Mouse (Mus musculus) ovary, adult 2 months (tissue): ENCODE data around the gene Ifna11. TPM values are rescaled to one million over a fixed set of nuclear protein-coding genes. Genes with fewer than 3 reads are reported as not detected.

Experiments
- polyA plus RNA-seq: library from polyadenylated mRNA; depleted of rRNA; stranded (reverse); fragments of >200 nt; gene quantifications from 2 replicates; pipeline ENCODE4 v1.2.3, GENCODE M21; 2012; rRNA removed

The Ifna11 gene
- polyA plus RNA-seq, result not detected in 2 replicates

DNA sequence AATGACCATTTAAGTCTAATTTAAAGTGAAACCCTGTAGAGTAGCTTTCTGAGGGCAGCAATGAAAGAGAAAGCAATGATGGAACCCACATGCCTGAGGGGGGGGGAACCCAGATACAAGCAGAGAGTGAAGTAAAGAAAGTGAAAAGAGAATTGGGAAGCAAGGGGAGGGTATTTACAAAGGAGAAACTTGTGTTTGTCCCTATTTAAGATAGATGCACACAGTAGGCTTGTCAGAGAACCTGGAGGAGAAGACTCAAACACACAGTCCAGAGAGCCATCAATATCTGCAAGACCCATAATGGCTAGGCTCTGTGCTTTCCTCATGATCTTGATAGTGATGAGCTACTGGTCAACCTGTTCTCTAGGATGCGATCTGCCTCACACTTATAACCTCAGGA lies at the start of gene Ifna11:
Ifna11 (plus strand) TSS at position 301 of the 400 bp plus-strand sequence.

DNA sequence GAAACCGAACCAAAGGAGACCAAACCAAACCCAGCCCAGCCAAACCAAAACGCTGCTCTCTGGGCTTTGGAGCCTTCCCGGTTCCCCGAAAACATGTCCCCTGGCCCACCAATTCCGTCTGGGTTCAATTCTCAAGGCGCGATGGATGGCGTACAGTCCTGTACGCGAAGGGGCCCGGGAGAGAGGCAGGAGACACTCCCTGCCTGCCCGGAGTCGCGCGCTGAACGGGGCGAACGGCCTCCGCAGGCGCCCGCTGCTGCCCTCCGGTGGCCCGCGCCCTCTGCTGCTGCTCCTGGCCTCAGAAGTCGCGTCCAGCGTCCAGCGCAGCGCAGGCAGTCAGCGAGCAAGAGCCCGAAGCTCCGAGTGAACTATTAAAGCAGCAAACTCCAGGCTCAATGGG lies 46.2 kb upstream of the Ifna11 start, which contains the start of gene Gm13290:
Gm13290 (plus strand) TSS at position 301 of the 400 bp plus-strand sequence.

DNA sequence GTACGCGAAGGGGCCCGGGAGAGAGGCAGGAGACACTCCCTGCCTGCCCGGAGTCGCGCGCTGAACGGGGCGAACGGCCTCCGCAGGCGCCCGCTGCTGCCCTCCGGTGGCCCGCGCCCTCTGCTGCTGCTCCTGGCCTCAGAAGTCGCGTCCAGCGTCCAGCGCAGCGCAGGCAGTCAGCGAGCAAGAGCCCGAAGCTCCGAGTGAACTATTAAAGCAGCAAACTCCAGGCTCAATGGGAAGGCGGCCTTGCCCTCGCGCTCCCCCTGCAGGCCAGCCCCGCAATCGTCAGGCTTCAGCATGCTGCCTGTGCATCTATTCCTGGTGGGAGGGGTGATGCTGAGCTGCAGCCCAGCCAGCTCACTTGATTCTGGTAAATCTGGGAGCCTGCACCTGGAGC lies 43.1 kb upstream of the Ifna11 start, which contains the start of gene Gm13289:
Gm13289 (plus strand) TSS at position 301 of the 400 bp plus-strand sequence.

DNA sequence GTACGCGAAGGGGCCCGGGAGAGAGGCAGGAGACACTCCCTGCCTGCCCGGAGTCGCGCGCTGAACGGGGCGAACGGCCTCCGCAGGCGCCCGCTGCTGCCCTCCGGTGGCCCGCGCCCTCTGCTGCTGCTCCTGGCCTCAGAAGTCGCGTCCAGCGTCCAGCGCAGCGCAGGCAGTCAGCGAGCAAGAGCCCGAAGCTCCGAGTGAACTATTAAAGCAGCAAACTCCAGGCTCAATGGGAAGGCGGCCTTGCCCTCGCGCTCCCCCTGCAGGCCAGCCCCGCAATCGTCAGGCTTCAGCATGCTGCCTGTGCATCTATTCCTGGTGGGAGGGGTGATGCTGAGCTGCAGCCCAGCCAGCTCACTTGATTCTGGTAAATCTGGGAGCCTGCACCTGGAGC lies 40.2 kb upstream of the Ifna11 start, which contains the start of gene Gm13272:
Gm13272 (plus strand) TSS at position 301 of the 400 bp plus-strand sequence.

DNA sequence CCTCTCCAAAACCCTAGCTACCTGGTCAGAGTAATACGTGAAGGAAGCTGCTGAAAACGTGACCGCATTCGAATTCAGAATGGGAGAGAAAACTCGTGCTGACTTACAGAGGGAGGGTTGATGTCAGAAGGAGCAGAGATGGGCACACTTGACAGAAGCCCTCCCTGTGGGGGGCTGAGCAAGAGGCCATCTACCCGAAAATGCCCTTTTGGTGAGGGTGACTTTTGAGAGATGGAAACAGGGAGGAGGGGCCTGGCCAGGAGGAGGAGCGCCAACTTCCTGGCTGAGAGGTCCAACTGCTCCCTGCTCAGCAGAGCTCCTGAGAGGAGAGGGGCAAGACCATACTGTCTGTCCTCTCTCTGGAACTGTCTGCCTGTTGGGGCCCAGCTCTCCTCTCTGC lies 37.9 kb upstream of the Ifna11 start, which contains the start of gene Ifnz:
Ifnz (plus strand) TSS at position 301 of the 400 bp plus-strand sequence.

DNA sequence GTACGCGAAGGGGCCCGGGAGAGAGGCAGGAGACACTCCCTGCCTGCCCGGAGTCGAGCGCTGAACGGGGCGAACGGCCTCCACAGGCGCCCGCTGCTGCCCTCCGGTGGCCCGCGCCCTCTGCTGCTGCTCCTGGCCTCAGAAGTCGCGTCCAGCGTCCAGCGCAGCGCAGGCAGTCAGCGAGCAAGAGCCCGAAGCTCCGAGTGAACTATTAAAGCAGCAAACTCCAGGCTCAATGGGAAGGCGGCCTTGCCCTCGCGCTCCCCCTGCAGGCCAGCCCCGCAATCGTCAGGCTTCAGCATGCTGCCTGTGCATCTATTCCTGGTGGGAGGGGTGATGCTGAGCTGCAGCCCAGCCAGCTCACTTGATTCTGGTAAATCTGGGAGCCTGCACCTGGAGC lies 34.4 kb upstream of the Ifna11 start, which contains the start of gene Gm13276:
Gm13276 (plus strand) TSS at position 301 of the 400 bp plus-strand sequence.

DNA sequence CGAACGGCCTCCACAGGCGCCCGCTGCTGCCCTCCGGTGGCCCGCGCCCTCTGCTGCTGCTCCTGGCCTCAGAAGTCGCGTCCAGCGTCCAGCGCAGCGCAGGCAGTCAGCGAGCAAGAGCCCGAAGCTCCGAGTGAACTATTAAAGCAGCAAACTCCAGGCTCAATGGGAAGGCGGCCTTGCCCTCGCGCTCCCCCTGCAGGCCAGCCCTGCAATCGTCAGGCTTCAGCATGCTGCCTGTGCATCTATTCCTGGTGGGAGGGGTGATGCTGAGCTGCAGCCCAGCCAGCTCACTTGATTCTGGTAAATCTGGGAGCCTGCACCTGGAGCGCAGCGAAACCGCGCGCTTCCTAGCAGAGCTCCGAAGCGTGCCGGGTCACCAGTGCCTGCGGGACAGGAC lies 31.4 kb upstream of the Ifna11 start, which contains the start of gene Gm13277:
Gm13277 (plus strand) TSS at position 231 of the 400 bp plus-strand sequence.

DNA sequence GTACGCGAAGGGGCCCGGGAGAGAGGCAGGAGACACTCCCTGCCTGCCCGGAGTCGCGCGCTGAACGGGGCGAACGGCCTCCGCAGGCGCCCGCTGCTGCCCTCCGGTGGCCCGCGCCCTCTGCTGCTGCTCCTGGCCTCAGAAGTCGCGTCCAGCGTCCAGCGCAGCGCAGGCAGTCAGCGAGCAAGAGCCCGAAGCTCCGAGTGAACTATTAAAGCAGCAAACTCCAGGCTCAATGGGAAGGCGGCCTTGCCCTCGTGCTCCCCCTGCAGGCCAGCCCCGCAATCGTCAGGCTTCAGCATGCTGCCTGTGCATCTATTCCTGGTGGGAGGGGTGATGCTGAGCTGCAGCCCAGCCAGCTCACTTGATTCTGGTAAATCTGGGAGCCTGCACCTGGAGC lies 28.5 kb upstream of the Ifna11 start, which contains the start of gene Gm13278:
Gm13278 (plus strand) TSS at position 301 of the 400 bp plus-strand sequence.

DNA sequence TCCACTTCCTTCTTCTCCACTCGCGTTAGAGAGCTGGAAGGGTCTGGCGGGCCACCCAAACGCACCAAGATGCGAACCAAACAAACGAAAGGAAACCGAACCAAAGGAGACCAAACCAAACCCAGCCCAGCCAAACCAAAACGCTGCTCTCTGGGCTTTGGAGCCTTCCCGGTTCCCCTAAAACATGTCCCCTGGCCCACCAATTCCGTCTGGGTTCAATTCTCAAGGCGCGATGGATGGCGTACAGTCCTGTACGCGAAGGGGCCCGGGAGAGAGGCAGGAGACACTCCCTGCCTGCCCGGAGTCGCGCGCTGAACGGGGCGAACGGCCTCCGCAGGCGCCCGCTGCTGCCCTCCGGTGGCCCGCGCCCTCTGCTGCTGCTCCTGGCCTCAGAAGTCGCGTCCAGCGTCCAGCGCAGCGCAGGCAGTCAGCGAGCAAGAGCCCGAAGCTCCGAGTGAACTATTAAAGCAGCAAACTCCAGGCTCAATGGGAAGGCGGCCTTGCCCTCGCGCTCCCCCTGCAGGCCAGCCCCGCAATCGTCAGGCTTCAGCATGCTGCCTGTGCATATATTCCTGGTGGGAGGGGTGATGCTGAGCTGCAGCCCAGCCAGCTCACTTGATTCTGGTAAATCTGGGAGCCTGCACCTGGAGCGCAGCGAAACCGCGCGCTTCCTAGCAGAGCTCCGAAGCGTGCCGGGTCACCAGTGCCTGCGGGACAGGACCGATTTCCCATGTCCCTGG lies 25.7 kb upstream of the Ifna11 start, which contains the start of gene Gm13275:
Gm13275 (plus strand) TSS at position 552 of the 740 bp plus-strand sequence.

DNA sequence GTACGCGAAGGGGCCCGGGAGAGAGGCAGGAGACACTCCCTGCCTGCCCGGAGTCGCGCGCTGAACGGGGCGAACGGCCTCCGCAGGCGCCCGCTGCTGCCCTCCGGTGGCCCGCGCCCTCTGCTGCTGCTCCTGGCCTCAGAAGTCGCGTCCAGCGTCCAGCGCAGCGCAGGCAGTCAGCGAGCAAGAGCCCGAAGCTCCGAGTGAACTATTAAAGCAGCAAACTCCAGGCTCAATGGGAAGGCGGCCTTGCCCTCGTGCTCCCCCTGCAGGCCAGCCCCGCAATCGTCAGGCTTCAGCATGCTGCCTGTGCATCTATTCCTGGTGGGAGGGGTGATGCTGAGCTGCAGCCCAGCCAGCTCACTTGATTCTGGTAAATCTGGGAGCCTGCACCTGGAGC lies 22.7 kb upstream of the Ifna11 start, which contains the start of gene Gm13279:
Gm13279 (plus strand) TSS at position 301 of the 400 bp plus-strand sequence.

DNA sequence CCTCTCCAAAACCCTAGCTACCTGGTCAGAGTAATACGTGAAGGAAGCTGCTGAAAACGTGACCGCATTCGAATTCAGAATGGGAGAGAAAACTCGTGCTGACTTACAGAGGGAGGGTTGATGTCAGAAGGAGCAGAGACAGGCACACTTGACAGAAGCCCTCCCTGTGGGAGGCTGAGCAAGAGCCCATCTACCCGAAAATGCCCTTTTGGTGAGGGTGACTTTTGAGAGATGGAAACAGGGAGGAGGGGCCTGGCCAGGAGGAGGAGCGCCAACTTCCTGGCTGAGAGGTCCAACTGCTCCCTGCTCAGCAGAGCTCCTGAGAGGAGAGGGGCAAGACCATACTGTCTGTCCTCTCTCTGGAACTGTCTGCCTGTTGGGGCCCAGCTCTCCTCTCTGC lies 20.4 kb upstream of the Ifna11 start, which contains the start of gene Gm13285:
Gm13285 (plus strand) TSS at position 301 of the 400 bp plus-strand sequence.

DNA sequence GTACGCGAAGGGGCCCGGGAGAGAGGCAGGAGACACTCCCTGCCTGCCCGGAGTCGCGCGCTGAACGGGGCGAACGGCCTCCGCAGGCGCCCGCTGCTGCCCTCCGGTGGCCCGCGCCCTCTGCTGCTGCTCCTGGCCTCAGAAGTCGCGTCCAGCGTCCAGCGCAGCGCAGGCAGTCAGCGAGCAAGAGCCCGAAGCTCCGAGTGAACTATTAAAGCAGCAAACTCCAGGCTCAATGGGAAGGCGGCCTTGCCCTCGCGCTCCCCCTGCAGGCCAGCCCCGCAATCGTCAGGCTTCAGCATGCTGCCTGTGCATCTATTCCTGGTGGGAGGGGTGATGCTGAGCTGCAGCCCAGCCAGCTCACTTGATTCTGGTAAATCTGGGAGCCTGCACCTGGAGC lies 16.8 kb upstream of the Ifna11 start, which contains the start of gene Gm13287:
Gm13287 (plus strand) TSS at position 301 of the 400 bp plus-strand sequence.

DNA sequence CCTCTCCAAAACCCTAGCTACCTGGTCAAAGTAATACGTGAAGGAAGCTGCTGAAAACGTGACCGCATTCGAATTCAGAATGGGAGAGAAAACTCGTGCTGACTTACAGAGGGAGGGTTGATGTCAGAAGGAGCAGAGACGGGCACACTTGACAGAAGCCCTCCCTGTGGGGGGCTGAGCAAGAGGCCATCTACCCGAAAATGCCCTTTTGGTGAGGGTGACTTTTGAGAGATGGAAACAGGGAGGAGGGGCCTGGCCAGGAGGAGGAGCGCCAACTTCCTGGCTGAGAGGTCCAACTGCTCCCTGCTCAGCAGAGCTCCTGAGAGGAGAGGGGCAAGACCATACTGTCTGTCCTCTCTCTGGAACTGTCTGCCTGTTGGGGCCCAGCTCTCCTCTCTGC lies 14.5 kb upstream of the Ifna11 start, which contains the start of gene Gm13288:
Gm13288 (plus strand) TSS at position 301 of the 400 bp plus-strand sequence.

DNA sequence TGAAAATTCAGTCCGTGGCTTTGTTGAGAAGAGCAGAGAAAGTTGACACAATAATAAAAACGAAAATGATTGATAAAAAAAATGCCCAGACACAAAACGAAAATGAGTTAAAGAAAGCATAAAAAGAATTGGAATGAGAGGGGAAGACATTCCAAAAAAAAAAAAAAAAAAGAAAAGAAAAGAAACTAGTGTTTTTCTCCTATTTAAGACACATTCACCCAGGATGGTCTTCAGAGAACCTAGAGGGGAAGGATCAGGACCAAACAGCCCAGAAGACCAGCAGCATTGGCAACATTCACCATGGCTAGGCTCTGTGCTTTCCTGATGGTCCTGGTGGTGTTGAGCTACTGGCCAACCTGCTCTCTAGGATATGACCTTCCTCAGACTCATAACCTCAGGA lies 3.8 kb upstream of the Ifna11 start, which contains the start of gene Ifna7:
Ifna7 (plus strand) TSS at position 301 of the 400 bp plus-strand sequence.

DNA sequence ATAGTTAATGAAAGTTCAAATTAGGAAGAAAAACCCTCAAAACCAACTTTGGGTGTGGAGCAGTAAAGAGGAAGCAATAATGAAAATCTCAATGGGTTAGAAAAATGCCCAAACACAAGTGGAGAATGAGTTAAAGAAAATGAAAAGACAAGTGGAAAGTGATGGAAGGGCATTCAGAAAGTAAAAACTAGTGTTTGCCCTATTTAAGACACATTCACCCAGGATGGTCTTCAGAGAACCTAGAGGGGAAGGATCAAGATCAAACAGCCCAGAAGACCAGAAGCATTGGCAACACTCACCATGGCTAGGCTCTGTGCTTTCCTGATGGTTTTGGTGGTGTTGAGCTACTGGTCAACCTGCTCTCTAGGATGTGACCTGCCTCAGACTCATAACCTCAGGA lies 7.4 kb downstream of the Ifna11 start, which contains the start of gene Ifna6:
Ifna6 (plus strand) TSS at position 301 of the 400 bp plus-strand sequence.

DNA sequence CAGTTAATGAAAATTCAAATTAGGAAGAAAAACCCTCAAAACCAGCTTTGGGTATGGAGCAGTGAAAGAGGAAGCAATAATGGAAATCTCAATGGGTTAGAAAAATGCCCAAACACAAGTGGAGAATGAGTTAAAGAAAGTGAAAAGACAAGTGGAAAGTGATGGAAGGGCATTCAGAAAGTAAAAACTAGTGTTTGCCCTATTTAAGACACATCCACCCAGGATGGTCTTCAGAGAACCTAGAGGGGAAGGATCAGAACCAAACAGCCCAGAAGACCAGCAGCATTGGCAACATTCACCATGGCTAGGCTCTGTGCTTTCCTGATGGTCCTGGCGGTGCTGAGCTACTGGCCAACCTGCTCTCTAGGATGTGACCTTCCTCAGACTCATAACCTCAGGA lies 15.5 kb downstream of the Ifna11 start, which contains the start of gene Ifna5:
Ifna5 (plus strand) TSS at position 301 of the 400 bp plus-strand sequence.

DNA sequence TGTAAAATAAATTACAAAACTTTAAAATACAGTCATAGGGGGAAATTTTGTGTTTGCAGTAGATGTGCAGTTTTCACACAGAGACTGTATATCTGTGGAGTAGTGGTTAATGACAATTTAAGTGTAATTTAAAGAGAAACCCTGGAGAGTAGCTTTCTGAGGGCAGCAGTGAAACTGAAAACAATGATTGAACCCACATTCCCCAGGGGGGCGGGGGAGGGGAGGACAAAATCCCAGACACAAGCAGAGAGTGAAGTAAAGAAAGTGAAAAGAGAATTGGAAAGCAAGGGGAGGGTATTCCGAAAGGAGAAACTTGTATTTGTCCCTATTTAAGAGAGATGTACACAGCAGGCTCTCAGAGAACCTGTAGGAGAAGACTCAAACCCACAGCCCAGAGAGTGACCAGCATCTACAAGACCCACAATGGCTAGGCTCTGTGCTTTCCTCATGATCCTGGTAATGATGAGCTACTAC lies 21.7 kb downstream of the Ifna11 start, which contains the start of gene Ifna4:
Ifna4 (plus strand) TSS at position 424 of the 474 bp plus-strand sequence.

DNA sequence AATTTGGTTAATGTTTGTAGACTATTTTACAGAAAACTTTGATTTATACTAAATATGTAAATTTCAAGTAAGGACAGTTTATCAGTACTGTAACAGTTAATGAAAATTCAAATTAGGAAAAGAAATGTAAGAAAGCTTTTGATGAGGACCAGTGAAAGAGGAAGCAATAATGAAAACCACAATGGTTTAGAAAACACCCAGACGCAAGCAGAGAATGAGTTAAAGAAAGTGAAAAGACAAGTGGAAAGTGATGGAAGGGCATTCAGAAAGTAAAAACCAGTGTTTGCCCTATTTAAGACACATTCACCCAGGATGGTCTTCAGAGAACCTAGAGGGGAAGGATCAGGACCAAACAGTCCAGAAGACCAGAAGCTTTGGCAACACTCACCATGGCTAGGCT lies 29.9 kb downstream of the Ifna11 start, which contains the start of gene Ifna1:
Ifna1 (plus strand) TSS at position 390 of the 400 bp plus-strand sequence.

Other genes with a start within 250 kb of the Ifna11 start
- gene Ifna14, start 248.2 kb upstream of the Ifna11 start, polyA plus RNA-seq, result not detected in 2 replicates
- not detected in 2 replicates for gene Ifna9, start 227.6 kb upstream of the Ifna11 start, polyA plus RNA-seq
- gene Ifna12, start 216.6 kb upstream of the Ifna11 start, polyA plus RNA-seq, result not detected in 2 replicates
- 1.1 and 1.9 TPM in 2 replicates for gene C87499, start 185.5 kb upstream of the Ifna11 start, polyA plus RNA-seq
- gene Ifna13, start 175.5 kb upstream of the Ifna11 start, polyA plus RNA-seq, result not detected in 2 replicates
- gene Ifna16, start 143.0 kb upstream of the Ifna11 start, polyA plus RNA-seq, result not detected in 2 replicates
- gene Ifna2, start 136.0 kb upstream of the Ifna11 start, polyA plus RNA-seq, result not detected in 2 replicates
- gene Ifnab, start 128.6 kb upstream of the Ifna11 start, polyA plus RNA-seq, result not detected in 2 replicates
- 0.54 and 0.57 TPM in 2 replicates for gene Gm26566, start 98.2 kb upstream of the Ifna11 start, polyA plus RNA-seq
- gene Klhl9, start 97.5 kb upstream of the Ifna11 start, polyA plus RNA-seq, result 26.4 and 40.2 TPM in 2 replicates
- gene Gm13271, start 65.1 kb upstream of the Ifna11 start, polyA plus RNA-seq, result not detected in 2 replicates
- not detected in 2 replicates for gene Gm13283, start 59.8 kb upstream of the Ifna11 start, polyA plus RNA-seq
- gene Gm13290, start 46.1 kb upstream of the Ifna11 start, polyA plus RNA-seq, result not detected in 2 replicates
- not detected in 2 replicates for gene Gm13289, start 43.0 kb upstream of the Ifna11 start, polyA plus RNA-seq
- gene Gm13272, start 40.1 kb upstream of the Ifna11 start, polyA plus RNA-seq, result not detected in 2 replicates
- not detected in 2 replicates for gene Ifnz, start 37.8 kb upstream of the Ifna11 start, polyA plus RNA-seq
- not detected in 2 replicates for gene Gm13276, start 34.2 kb upstream of the Ifna11 start, polyA plus RNA-seq
- not detected in 2 replicates for gene Gm13277, start 31.3 kb upstream of the Ifna11 start, polyA plus RNA-seq
- gene Gm13278, start 28.4 kb upstream of the Ifna11 start, polyA plus RNA-seq, result not detected in 2 replicates
- not detected in 2 replicates for gene Gm13275, start 25.5 kb upstream of the Ifna11 start, polyA plus RNA-seq
- gene Gm13279, start 22.6 kb upstream of the Ifna11 start, polyA plus RNA-seq, result not detected in 2 replicates
- not detected in 2 replicates for gene Gm13285, start 20.3 kb upstream of the Ifna11 start, polyA plus RNA-seq
- not detected in 2 replicates for gene Gm13287, start 16.7 kb upstream of the Ifna11 start, polyA plus RNA-seq
- 0.06 TPM in 1 of 2 replicates, not detected in the other for gene Gm13288, start 14.4 kb upstream of the Ifna11 start, polyA plus RNA-seq
- not detected in 2 replicates for gene Ifna7, start 3.7 kb upstream of the Ifna11 start, polyA plus RNA-seq
- gene Ifna6, start 7.5 kb downstream of the Ifna11 start, polyA plus RNA-seq, result not detected in 2 replicates
- gene Ifna5, start 15.6 kb downstream of the Ifna11 start, polyA plus RNA-seq, result not detected in 2 replicates
- not detected in 2 replicates for gene Ifna4, start 21.9 kb downstream of the Ifna11 start, polyA plus RNA-seq
- gene Ifna1, start 30.1 kb downstream of the Ifna11 start, polyA plus RNA-seq, result not detected in 2 replicates
- gene Ifne, start 60.2 kb downstream of the Ifna11 start, polyA plus RNA-seq, result 0.33 and 1.0 TPM in 2 replicates